Mouse (Mus musculus): ENCODE measurements around the gene Fancc. TPM values are rescaled to one million over a fixed set of nuclear protein-coding genes. Genes with fewer than 3 reads are reported as not detected.

The Fancc gene
- polyA plus RNA-seq (2017; shearing (Covaris generic)): 22.8 TPM

GRCm38 (mm10) chr13:63496646-63497582 is at the start of gene Fancc:
TSS of gene Fancc (minus strand) at chr13:63497278.

Other genes starting within 250 kb of the Fancc start
- 11.8 TPM for gene Ptch1, start 76.3 kb upstream of the Fancc start, polyA plus RNA-seq (2017; shearing (Covaris generic))

All from CD4-positive, CD25-positive, alpha-beta regulatory T cell, adult 9 weeks (primary cell).